Mouse (Mus musculus): ENCODE data around the gene Ppp1r12b. TPM values are rescaled to one million over a fixed set of nuclear protein-coding genes. Genes with fewer than 3 reads are reported as not detected.

Gene Ppp1r12b
- 5.4 and 6.1 TPM in 2 replicates for polyA plus RNA-seq (2015; fragmentation: Nextera tagmentation; extraction: Ambion mirVana)

- Histone ChIP-seq H3K9me3 (ENCODE audit: low read length) (no peaks in the 10 kb centered on the region), H3K36me3 (ENCODE audit: insufficient read depth, low read length) (no peaks in the 10 kb centered on the region), H3K4me3 (ENCODE audit: low read length) (peak within 1 kb of the TSS; percentile 93), H3K4me2 (replicated peaks; ENCODE audit: low read depth, low read length) (peak within 1 kb of the TSS; percentile 92), H3K27ac (ENCODE audit: low read length) (peak within 1 kb of the TSS; percentile 91), H3K9ac (replicated peaks; ENCODE audit: low read length) (peak within 1 kb of the TSS; percentile 96), H3K27me3 (ENCODE audit: insufficient read depth, low read length) (no peaks in the 10 kb centered on the region), H3K4me1 (ENCODE audit: insufficient read depth, low read length) (peaks cover 13% of the 10 kb centered on the region)
- under 1% methylated on average over 39 of the region's 39 CpGs for WGBS
- peak; percentile 100 for ATAC-seq (ENCODE audit: low FRiP score, low TSS enrichment)
Observed at GRCm38 (mm10) chr1:134955637-134956176, at the start of gene Ppp1r12b. Gene Ppp1r12b (minus strand): TSS chr1:134955942.

GRCm38 (mm10) chr1:135003346-135003745 lies 47.6 kb upstream of the Ppp1r12b start:
- H3K4me1 ChIP-seq (ENCODE audit: insufficient read depth, low read length), result no peaks in the 10 kb centered on the region; the same call in 1 of the 2 replicates
- no peak overlapping the region for H3K4me3 ChIP-seq (ENCODE audit: low read length)
- no peak overlapping the region for H3K9ac ChIP-seq (replicated peaks; ENCODE audit: low read length)
- 54% methylated on average over 4 of the region's 4 CpGs for WGBS
- H3K36me3 ChIP-seq (ENCODE audit: insufficient read depth, low read length), result no peaks in the 10 kb centered on the region
- H3K27me3 ChIP-seq (ENCODE audit: insufficient read depth, low read length), result no peaks in the 10 kb centered on the region
- H3K27ac ChIP-seq (ENCODE audit: low read length), result no peak overlapping the region
- no peak for ATAC-seq (ENCODE audit: low FRiP score, low TSS enrichment)
- H3K9me3 ChIP-seq (ENCODE audit: low read length), result no peaks in the 10 kb centered on the region
- no peak overlapping the region for H3K4me2 ChIP-seq (replicated peaks; ENCODE audit: low read depth, low read length)

- H3K36me3 ChIP-seq (ENCODE audit: insufficient read depth, low read length), result no peaks in the 10 kb centered on the region
- no peak overlapping the region for H3K27ac ChIP-seq (ENCODE audit: low read length)
- H3K9me3 ChIP-seq (ENCODE audit: low read length), result no peaks in the 10 kb centered on the region
- H3K4me3 ChIP-seq (ENCODE audit: low read length), result no peak overlapping the region
- WGBS, result 62% methylated on average over 9 of the region's 9 CpGs
- no peaks in the 10 kb centered on the region; the same call in 1 of the 2 replicates for H3K4me1 ChIP-seq (ENCODE audit: insufficient read depth, low read length)
- ATAC-seq (ENCODE audit: low FRiP score, low TSS enrichment), result no peak
- H3K4me2 ChIP-seq (replicated peaks; ENCODE audit: low read depth, low read length), result no peak overlapping the region
- H3K27me3 ChIP-seq (ENCODE audit: insufficient read depth, low read length), result no peaks in the 10 kb centered on the region
- H3K9ac ChIP-seq (replicated peaks; ENCODE audit: low read length), result no peak overlapping the region
Observed at GRCm38 (mm10) chr1:135000527-135000926, 44.8 kb upstream of the Ppp1r12b start.

- Histone ChIP-seq H3K9ac (replicated peaks; ENCODE audit: low read length) (no peak overlapping the region), H3K4me2 (replicated peaks; ENCODE audit: low read depth, low read length) (no peak overlapping the region), H3K4me3 (ENCODE audit: low read length) (no peak overlapping the region), H3K36me3 (ENCODE audit: insufficient read depth, low read length) (no peaks in the 10 kb centered on the region), H3K27me3 (ENCODE audit: insufficient read depth, low read length) (no peaks in the 10 kb centered on the region), H3K9me3 (ENCODE audit: low read length) (no peaks in the 10 kb centered on the region), H3K27ac (ENCODE audit: low read length) (no peak overlapping the region), H3K4me1 (ENCODE audit: insufficient read depth, low read length) (no peaks in the 10 kb centered on the region)
- 84% methylated on average over 8 of the region's 8 CpGs for WGBS
- ATAC-seq (ENCODE audit: low FRiP score, low TSS enrichment), result no peak
Observed at GRCm38 (mm10) chr1:134998231-134998630, 42.5 kb upstream of the Ppp1r12b start.

GRCm38 (mm10) chr1:134997568-134997967 lies 41.8 kb upstream of the Ppp1r12b start:
- H3K9ac ChIP-seq (replicated peaks; ENCODE audit: low read length), result no peak overlapping the region
- no peaks in the 10 kb centered on the region for H3K9me3 ChIP-seq (ENCODE audit: low read length)
- WGBS, result 85% methylated on average over 5 of the region's 5 CpGs
- no peaks in the 10 kb centered on the region for H3K27me3 ChIP-seq (ENCODE audit: insufficient read depth, low read length)
- peaks cover 2% of the 10 kb centered on the region for H3K4me1 ChIP-seq (ENCODE audit: insufficient read depth, low read length)
- no peak for ATAC-seq (ENCODE audit: low FRiP score, low TSS enrichment)
- H3K27ac ChIP-seq (ENCODE audit: low read length), result no peak overlapping the region
- no peak overlapping the region for H3K4me3 ChIP-seq (ENCODE audit: low read length)
- H3K4me2 ChIP-seq (replicated peaks; ENCODE audit: low read depth, low read length), result no peak overlapping the region
- H3K36me3 ChIP-seq (ENCODE audit: insufficient read depth, low read length), result no peaks in the 10 kb centered on the region

- no peaks in the 10 kb centered on the region for H3K9me3 ChIP-seq (ENCODE audit: low read length)
- H3K4me2 ChIP-seq (replicated peaks; ENCODE audit: low read depth, low read length), result no peak overlapping the region
- 89% methylated on average over 7 of the region's 7 CpGs for WGBS
- no peak overlapping the region for H3K27ac ChIP-seq (ENCODE audit: low read length)
- no peaks in the 10 kb centered on the region for H3K27me3 ChIP-seq (ENCODE audit: insufficient read depth, low read length)
- no peaks in the 10 kb centered on the region for H3K36me3 ChIP-seq (ENCODE audit: insufficient read depth, low read length)
- H3K9ac ChIP-seq (replicated peaks; ENCODE audit: low read length), result no peak overlapping the region
- no peak for ATAC-seq (ENCODE audit: low FRiP score, low TSS enrichment)
- no peak overlapping the region for H3K4me3 ChIP-seq (ENCODE audit: low read length)
- peaks cover 12% of the 10 kb centered on the region for H3K4me1 ChIP-seq (ENCODE audit: insufficient read depth, low read length)
Observed at GRCm38 (mm10) chr1:134996471-134996870, 40.7 kb upstream of the Ppp1r12b start.

- Histone ChIP-seq H3K27ac (ENCODE audit: low read length) (no peak overlapping the region), H3K36me3 (ENCODE audit: insufficient read depth, low read length) (no peaks in the 10 kb centered on the region), H3K4me1 (ENCODE audit: insufficient read depth, low read length) (peaks cover 12% of the 10 kb centered on the region), H3K4me2 (replicated peaks; ENCODE audit: low read depth, low read length) (no peak overlapping the region), H3K4me3 (ENCODE audit: low read length) (no peak overlapping the region), H3K9ac (replicated peaks; ENCODE audit: low read length) (no peak overlapping the region), H3K9me3 (ENCODE audit: low read length) (no peaks in the 10 kb centered on the region), H3K27me3 (ENCODE audit: insufficient read depth, low read length) (no peaks in the 10 kb centered on the region)
- no peak for ATAC-seq (ENCODE audit: low FRiP score, low TSS enrichment)
- WGBS, result 38% methylated on average over 1 of the region's 1 CpGs
Observed at GRCm38 (mm10) chr1:134995954-134996353, 40.2 kb upstream of the Ppp1r12b start.

- Histone ChIP-seq H3K4me2 (replicated peaks; ENCODE audit: low read depth, low read length) (no peak overlapping the region), H3K27ac (ENCODE audit: low read length) (no peak overlapping the region), H3K9me3 (ENCODE audit: low read length) (no peaks in the 10 kb centered on the region), H3K9ac (replicated peaks; ENCODE audit: low read length) (no peak overlapping the region), H3K4me1 (ENCODE audit: insufficient read depth, low read length) (peaks cover 12% of the 10 kb centered on the region), H3K4me3 (ENCODE audit: low read length) (no peak overlapping the region), H3K36me3 (ENCODE audit: insufficient read depth, low read length) (no peaks in the 10 kb centered on the region), H3K27me3 (ENCODE audit: insufficient read depth, low read length) (no peaks in the 10 kb centered on the region)
- ATAC-seq (ENCODE audit: low FRiP score, low TSS enrichment), result no peak
- WGBS, result 75% methylated on average over 4 of the region's 4 CpGs
Observed at GRCm38 (mm10) chr1:134995437-134995836, 39.7 kb upstream of the Ppp1r12b start.

GRCm38 (mm10) chr1:134994739-134995138 lies 39.0 kb upstream of the Ppp1r12b start:
- no peak overlapping the region for H3K4me3 ChIP-seq (ENCODE audit: low read length)

GRCm38 (mm10) chr1:134992046-134992645 lies 36.4 kb upstream of the Ppp1r12b start:
- Histone ChIP-seq H3K9ac (replicated peaks; ENCODE audit: low read length) (0 out of 2 replicates have a peak overlapping the region, but pooled peaks have one; percentile 44), H3K9me3 (ENCODE audit: low read length) (no peaks in the 10 kb centered on the region), H3K36me3 (ENCODE audit: insufficient read depth, low read length) (no peaks in the 10 kb centered on the region), H3K27me3 (ENCODE audit: insufficient read depth, low read length) (peaks cover 11% of the 10 kb centered on the region; the same call in 1 of the 2 replicates), H3K27ac (ENCODE audit: low read length) (0 out of 2 replicates have a peak overlapping the region, but pooled peaks have one; percentile 5), H3K4me3 (ENCODE audit: low read length) (no peak overlapping the region), H3K4me1 (ENCODE audit: insufficient read depth, low read length) (peaks cover 18% of the 10 kb centered on the region), H3K4me2 (replicated peaks; ENCODE audit: low read depth, low read length) (peak overlapping the region; percentile 14; the same call in 1 of the 2 replicates)
- peak; percentile 64; the same call in 1 of the 2 replicates for ATAC-seq (ENCODE audit: low FRiP score, low TSS enrichment)
- WGBS, result 11% methylated on average over 8 of the region's 8 CpGs

More at GRCm38 (mm10) chr1:134994739-134995138, 39.0 kb upstream of the Ppp1r12b start:
- Histone ChIP-seq H3K4me1 (ENCODE audit: insufficient read depth, low read length) (peaks cover 12% of the 10 kb centered on the region), H3K9me3 (ENCODE audit: low read length) (no peaks in the 10 kb centered on the region), H3K27ac (ENCODE audit: low read length) (no peak overlapping the region), H3K36me3 (ENCODE audit: insufficient read depth, low read length) (no peaks in the 10 kb centered on the region), H3K4me2 (replicated peaks; ENCODE audit: low read depth, low read length) (no peak overlapping the region), H3K9ac (replicated peaks; ENCODE audit: low read length) (no peak overlapping the region), H3K27me3 (ENCODE audit: insufficient read depth, low read length) (0 out of 2 replicates have a peak, but pooled peaks cover 2% of the 10 kb centered on the region)
- 83% methylated on average over 3 of the region's 3 CpGs for WGBS
- no peak for ATAC-seq (ENCODE audit: low FRiP score, low TSS enrichment)
